Mouse (Mus musculus): Measurements from ENCODE around the gene Zfp420. TPM values are rescaled to one million over a fixed set of nuclear protein-coding genes. Genes with fewer than 3 reads are reported as not detected.
A peak's percentile ranks its signal among the peaks of the same experiment; 100 is the strongest.

The Zfp420 gene
- polyA plus RNA-seq, 1 experiment from 2014 or later: 6.5 TPM

- Histone ChIP-seq H3K4me3 (replicated peaks) (no peak overlapping the region), H3K4me1 (no peaks in the 10 kb centered on the region), H3K27me3 (no peaks in the 10 kb centered on the region), H3K27ac (replicated peaks) (no peak overlapping the region), H3K9ac (no peak overlapping the region), H3K4me2 (replicated peaks) (no peak overlapping the region), H3K9me3 (replicated peaks) (no peaks in the 10 kb centered on the region), H3K36me3 (no peaks in the 10 kb centered on the region)
- WGBS: 23% methylated on average over 2 of the region's 2 CpGs
- ATAC-seq (ENCODE audit: insufficient number of reproducible peaks, low FRiP score, low TSS enrichment, low read depth): 0 out of 2 replicates have a peak, but pooled peaks have one; percentile 15
These were observed 63.0 kb downstream of the Zfp420 start for GRCm38 (mm10) chr7:29922780-29923179.

Small RNA genes lying within 50 kb of the gene (microRNA-seq; reads per million reads assigned to microRNA genes)
- gene Mir7668 (ENCODE audit: borderline number of aligned reads): not detected

Other genes starting within 250 kb of the Zfp420 start
- not detected in 2 replicates for gene Catsperg2, start 132.9 kb upstream of the Zfp420 start, polyA plus RNA-seq (2015; fragmentation: Nextera tagmentation; extraction: Ambion mirVana)
- gene Zfp84, start 91.4 kb upstream of the Zfp420 start, polyA plus RNA-seq (2015; fragmentation: Nextera tagmentation; extraction: Ambion mirVana): 13.1 and 14.7 TPM in 2 replicates
- gene Zfp30, start 76.0 kb upstream of the Zfp420 start, polyA plus RNA-seq (2015; fragmentation: Nextera tagmentation; extraction: Ambion mirVana): 8.9 and 10.5 TPM in 2 replicates
- gene Zfp790, start 43.9 kb upstream of the Zfp420 start, polyA plus RNA-seq (2015; fragmentation: Nextera tagmentation; extraction: Ambion mirVana): 14.1 and 14.6 TPM in 2 replicates
- 4.8 and 5.6 TPM in 2 replicates for gene Zfp940, start 6.3 kb upstream of the Zfp420 start, polyA plus RNA-seq (2015; fragmentation: Nextera tagmentation; extraction: Ambion mirVana)
- gene Zfp27, start 46.6 kb downstream of the Zfp420 start, polyA plus RNA-seq (2015; fragmentation: Nextera tagmentation; extraction: Ambion mirVana): 11.8 and 11.9 TPM in 2 replicates
- 5.0 and 5.3 TPM in 2 replicates for gene Zfp383, start 48.2 kb downstream of the Zfp420 start, polyA plus RNA-seq (2015; fragmentation: Nextera tagmentation; extraction: Ambion mirVana)
- gene Zfp74, start 94.1 kb downstream of the Zfp420 start, polyA plus RNA-seq (2015; fragmentation: Nextera tagmentation; extraction: Ambion mirVana): 9.1 and 11.4 TPM in 2 replicates
- 18.4 and 22.6 TPM in 2 replicates for gene Zfp568, start 124.0 kb downstream of the Zfp420 start, polyA plus RNA-seq (2015; fragmentation: Nextera tagmentation; extraction: Ambion mirVana)
- gene Zfp14, start 191.4 kb downstream of the Zfp420 start, polyA plus RNA-seq (2015; fragmentation: Nextera tagmentation; extraction: Ambion mirVana): 5.3 and 6.7 TPM in 2 replicates
- gene Zfp82, start 212.9 kb downstream of the Zfp420 start, polyA plus RNA-seq (2015; fragmentation: Nextera tagmentation; extraction: Ambion mirVana): 7.9 and 8.3 TPM in 2 replicates
- 0.73 and 1.9 TPM in 2 replicates for gene Gm26920, start 230.4 kb downstream of the Zfp420 start, polyA plus RNA-seq (2015; fragmentation: Nextera tagmentation; extraction: Ambion mirVana)
- gene Zfp566, start 230.5 kb downstream of the Zfp420 start, polyA plus RNA-seq (2015; fragmentation: Nextera tagmentation; extraction: Ambion mirVana): 9.4 and 10.6 TPM in 2 replicates
- gene Zfp260, start 234.8 kb downstream of the Zfp420 start, polyA plus RNA-seq (2015; fragmentation: Nextera tagmentation; extraction: Ambion mirVana): 120 and 122 TPM in 2 replicates

Measured in embryonic facial prominence, embryonic 15.5 days (tissue).